31 mouse cellular contexts compared by ENCODE assay signal in genomic region chr7:55799981-55800380, GRCm38 (mm10). TPM values are rescaled to one million over a fixed set of nuclear protein-coding genes. Genes with fewer than 3 reads are reported as not detected.
"Had no signal": no experiment of that assay in that cellular context is flagged by ENCODE, and none has a peak within 500 bp of the region (broad histone marks: within the 10 kb centered on the region; RNA-seq: fewer than 3 reads in every experiment).

No protein-coding gene starts in this region.

- H3K27ac ChIP-seq: left cerebral cortex, adult 2 months; limb, embryonic 10.5 days; limb, embryonic 12.5 days; limb, embryonic 13.5 days; limb, embryonic 15.5 days; liver, embryonic 12.5 days; liver, embryonic 13.5 days; liver, embryonic 14.5 days; liver, embryonic 15.5 days; lung, embryonic 15.5 days; macrophage; midbrain, embryonic 10.5 days; midbrain, embryonic 12.5 days; midbrain, embryonic 15.5 days had no signal

- H3K4me3 ChIP-seq: left cerebral cortex, adult 2 months; limb, embryonic 10.5 days; limb, embryonic 12.5 days; limb, embryonic 13.5 days; limb, embryonic 15.5 days; liver, embryonic 12.5 days; liver, embryonic 13.5 days; liver, embryonic 15.5 days; lung, embryonic 15.5 days; megakaryocyte, embryonic 14.5 days; midbrain, embryonic 10.5 days; midbrain, embryonic 12.5 days; midbrain, embryonic 15.5 days; myocyte had no signal

- ATAC-seq: liver, embryonic 12.5 days; liver, postnatal 0 days; lung, postnatal 0 days; midbrain, embryonic 15.5 days; midbrain, embryonic 16.5 days had no signal

- H3K27me3 ChIP-seq: limb, embryonic 12.5 days; limb, embryonic 13.5 days; limb, embryonic 15.5 days; liver, embryonic 12.5 days; liver, embryonic 13.5 days; liver, embryonic 15.5 days; lung, embryonic 15.5 days; megakaryocyte, embryonic 14.5 days; midbrain, embryonic 12.5 days; midbrain, embryonic 15.5 days had no signal

- H3K9ac ChIP-seq: limb, embryonic 12.5 days; limb, embryonic 13.5 days; limb, embryonic 15.5 days; liver, embryonic 12.5 days; liver, embryonic 13.5 days; liver, embryonic 14.5 days; liver, embryonic 15.5 days; liver, postnatal 0 days; lung, embryonic 14.5 days; lung, embryonic 15.5 days; midbrain, embryonic 12.5 days; midbrain, embryonic 15.5 days had no signal

- DNase-seq: left cerebral cortex, postnatal 4 days; liver; liver, embryonic 13.5 days; liver, postnatal 0 days; lung, adult 18-20 months; lung, adult 2 months; lung, embryonic 14.5 days; lung, postnatal 10 days; lung, postnatal 14 days; lung, postnatal 36 days; lung, postnatal 4 days; midbrain, embryonic 14.5 days had no signal

- H3K4me2 ChIP-seq: limb, embryonic 12.5 days; limb, embryonic 13.5 days; limb, embryonic 15.5 days; liver, embryonic 11.5 days; liver, embryonic 12.5 days; liver, embryonic 13.5 days; liver, embryonic 15.5 days; lung, embryonic 14.5 days; lung, embryonic 15.5 days; midbrain, embryonic 12.5 days; midbrain, embryonic 15.5 days had no signal

- H3K9me3 ChIP-seq: limb, embryonic 10.5 days; limb, embryonic 12.5 days; limb, embryonic 13.5 days; limb, embryonic 15.5 days; liver, embryonic 12.5 days; liver, embryonic 13.5 days; liver, embryonic 15.5 days; lung, embryonic 15.5 days; megakaryocyte, embryonic 14.5 days; midbrain, embryonic 10.5 days; midbrain, embryonic 12.5 days; midbrain, embryonic 15.5 days had no signal

RNA-seq across cellular contexts. Expression of gene Siglech, which starts 32.0 kb away (rescaled TPM):
- total RNA-seq: megakaryocyte-erythroid progenitor cell, adult 5-6 weeks had no signal
- polyA plus RNA-seq: myocyte had no signal
